Mouse (Mus musculus) liver, postnatal 0 days (tissue): Measurements from ENCODE around the gene Ephx3.

Source experiments
- CTCF ChIP-seq: sonication (generic); IDR thresholded peaks from 2 replicates; pipeline ENCODE4 v1.5.1; 2016; ENCODE audit warnings: antibody characterized with exemption, low read depth
- EP300 ChIP-seq: IDR thresholded peaks from 2 replicates; pipeline ENCODE4 v1.6.1; 2016; ENCODE audit warnings: antibody characterized with exemption, low read depth, mild to moderate bottlenecking

- TF ChIP-seq CTCF: no peak
- TF ChIP-seq EP300: no peak
Measured at GRCm38 (mm10) chr17:32207586-32208245, 18.4 kb upstream of the Ephx3 start.
